Mouse (Mus musculus): ENCODE measurements around the gene 4632433K11Rik.

GRCm38 (mm10) chr7:5052438-5052837 is 18.5 kb downstream of the 4632433K11Rik start:
- no peak for TF ChIP-seq CTCF (IDR thresholded peaks at IDR 0.05; ENCODE audit: borderline replicate concordance, control insufficient read depth, extremely low read depth, insufficient read depth, low read length, poor library complexity)
- no peak for TF ChIP-seq POLR2A (IDR thresholded peaks at IDR 0.05; ENCODE audit: control insufficient read depth, extremely low read depth, insufficient read depth, low read length, poor library complexity)

All from thymus, adult 2 months (tissue).